Mouse (Mus musculus) liver, embryonic 14.5 days (tissue): Measurements from ENCODE around the gene Tmbim1.

Source experiments
- CTCF ChIP-seq: IDR thresholded peaks from 2 replicates; pipeline ENCODE4 v1.5.1; 2016; ENCODE audit warnings: antibody characterized with exemption, low read depth, control low read depth
- EP300 ChIP-seq: IDR thresholded peaks from 2 replicates; pipeline ENCODE4 v1.6.1; 2016; ENCODE audit warnings: antibody characterized with exemption, low read depth

- TF ChIP-seq CTCF = no peak
- no peak for TF ChIP-seq EP300
Observed at GRCm38 (mm10) chr1:74275015-74275414, 30.4 kb downstream of the Tmbim1 start.
